Mouse (Mus musculus) intestine, embryonic 16.5 days (tissue): ENCODE data around the gene Gbx1. TPM values are rescaled to one million over a fixed set of nuclear protein-coding genes. Genes with fewer than 3 reads are reported as not detected.

Source experiments
- ATAC-seq: fragments of 200-750 bp; cut with Nextera tagmentation; 2 replicates; pipeline ENCODE4 v1.8.0; 2017; ENCODE audit warnings: moderate TSS enrichment, moderate library complexity
- H3K27ac ChIP-seq: fragments of 300-500 bp; sonication (generic); 2 replicates; pipeline ENCODE4 v1.5.1; 2014; ENCODE audit warnings: mild to moderate bottlenecking, low read length
- H3K27me3 ChIP-seq: fragments of 300-500 bp; sonication (generic); replicated peaks from 2 replicates; pipeline ENCODE4 v1.6.1; 2014; ENCODE audit warnings: low read length, control low read depth, mixed read lengths; ENCODE audit not compliant: control insufficient read depth, insufficient read depth
- H3K36me3 ChIP-seq: fragments of 300-500 bp; sonication (generic); 2 replicates; pipeline ENCODE4 v1.6.1; 2014; ENCODE audit warnings: low read length, control low read depth; ENCODE audit not compliant: control insufficient read depth, insufficient read depth
- H3K4me1 ChIP-seq: fragments of 300-500 bp; sonication (generic); 2 replicates; pipeline ENCODE4 v1.6.1; 2014; ENCODE audit warnings: low read length, control low read depth, mixed read lengths; ENCODE audit not compliant: control insufficient read depth, insufficient read depth
- H3K4me2 ChIP-seq: fragments of 300-500 bp; sonication (generic); 2 replicates; pipeline ENCODE4 v1.6.1; 2014; ENCODE audit warnings: low read depth, low read length, control low read depth
- H3K4me3 ChIP-seq: fragments of 300-500 bp; sonication (generic); 2 replicates; pipeline ENCODE4 v1.5.1; 2014; ENCODE audit warnings: mild to moderate bottlenecking, low read length
- H3K9ac ChIP-seq: fragments of 300-500 bp; sonication (generic); 2 replicates; pipeline ENCODE4 v1.6.1; 2014; ENCODE audit warnings: low read depth, low read length
- H3K9me3 ChIP-seq: fragments of 300-500 bp; sonication (generic); 2 replicates; pipeline ENCODE4 v1.6.1; 2016; ENCODE audit warnings: low read length, control low read depth; ENCODE audit not compliant: control insufficient read depth
- WGBS: fragments of 180-500 bp; shearing (Covaris S2); extraction: QIAGEN DNeasy Blood & Tissue Kit; methylation state at CpG from one replicate; pipeline ENCODE4 v1.1.7; 2014; 5-methylcytosine and 5-hydroxymethylcytosine counted together
- polyA plus RNA-seq: library from polyadenylated mRNA; unstranded; fragments of >200 nt; fragmentation: Nextera tagmentation; extraction: Ambion mirVana; gene quantifications from 2 replicates; pipeline ENCODE4 v1.2.1, GENCODE M21; 2015

The Gbx1 gene
- polyA plus RNA-seq, 1 experiment from 2014 or later = 0.04 TPM

DNA sequence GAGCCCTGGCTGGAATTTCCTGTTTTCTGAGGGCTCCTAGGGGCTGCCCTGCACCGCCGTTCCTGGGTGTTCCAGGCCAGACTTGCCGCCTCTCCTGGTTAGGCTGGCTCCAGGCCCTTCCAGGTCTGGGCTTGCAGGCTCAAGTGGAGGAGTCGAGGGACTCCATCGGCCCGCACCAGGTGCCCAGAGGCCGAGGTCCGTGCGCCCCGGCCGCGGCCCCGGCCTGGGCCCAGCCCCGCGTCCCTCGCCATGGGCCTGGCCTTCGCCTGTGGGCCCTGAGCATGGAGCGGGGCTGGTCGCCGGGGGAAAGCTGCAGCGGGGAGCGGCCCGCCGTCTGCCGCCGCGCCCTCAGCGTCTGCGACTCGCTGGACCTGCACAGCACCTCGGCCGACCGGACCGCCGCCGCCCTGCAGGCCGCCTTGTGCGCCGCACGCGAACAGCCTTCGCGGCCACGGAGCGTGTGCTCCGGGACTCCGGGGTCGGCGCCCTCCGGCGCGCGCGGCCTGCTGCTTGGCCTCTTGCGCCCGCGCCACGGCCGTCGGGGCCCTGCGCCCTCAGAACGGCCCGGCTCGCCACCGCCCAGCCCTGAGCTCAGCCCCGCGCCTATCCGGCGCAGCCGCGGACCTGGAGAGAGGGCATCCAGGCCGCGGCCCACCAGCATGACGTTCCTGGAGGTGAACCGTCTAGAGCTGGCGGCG lies 52.8 kb downstream of the Gbx1 start:
- Histone ChIP-seq H3K4me3 (peak overlapping the region; percentile 48), H3K4me1 (peaks cover 35% of the 10 kb centered on the region), H3K4me2 (peak overlapping the region; percentile 85), H3K9me3 (no peaks in the 10 kb centered on the region), H3K36me3 (0 out of 2 replicates have a peak, but pooled peaks cover 8% of the 10 kb centered on the region), H3K9ac (peak overlapping the region; percentile 66), H3K27ac (peak overlapping the region; percentile 47; the same call in 1 of the 2 replicates), H3K27me3 (peaks cover 6% of the 10 kb centered on the region; the same call in 1 of the 2 replicates)
- ATAC-seq = peak; percentile 47
- WGBS = 8% methylated on average over 62 of the region's 77 CpGs

DNA sequence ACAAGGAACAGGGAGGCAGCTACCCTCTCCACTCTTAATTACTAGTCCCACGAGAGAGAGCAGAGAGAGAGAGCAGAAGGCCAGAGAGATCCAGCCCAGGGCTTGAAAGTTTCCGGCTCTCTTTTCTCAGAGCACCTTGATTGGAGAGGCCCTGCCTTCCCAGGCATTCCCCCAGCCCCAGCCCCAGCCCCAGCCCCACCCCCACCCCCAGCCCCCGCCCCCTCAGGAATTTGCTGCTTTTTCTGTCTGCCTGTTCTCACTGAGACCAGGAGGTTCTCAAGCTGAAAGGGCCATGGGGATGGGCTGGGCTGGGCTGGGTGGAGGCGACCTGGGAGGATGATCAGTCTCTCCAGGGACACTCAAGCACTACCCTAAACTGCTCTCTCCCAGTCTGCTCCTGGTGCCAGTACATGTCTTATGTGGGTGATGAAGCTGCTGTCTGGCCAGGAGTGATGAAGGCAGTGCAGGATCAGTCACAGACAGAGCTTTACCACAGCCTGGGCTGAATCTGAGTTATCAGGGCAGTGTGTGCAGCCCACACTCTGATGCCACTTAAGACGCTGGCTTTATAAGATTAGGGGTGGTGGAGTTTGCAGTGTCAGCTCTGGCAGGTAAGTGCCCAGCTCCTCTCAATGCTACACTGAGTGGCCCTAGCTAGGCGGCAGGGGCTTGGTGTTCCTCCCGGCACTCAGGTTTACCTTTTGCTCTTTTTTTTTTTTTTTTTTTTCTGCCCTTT lies 54.0 kb downstream of the Gbx1 start:
- no peaks in the 10 kb centered on the region for H3K9me3 ChIP-seq
- H3K4me3 ChIP-seq = no peak overlapping the region
- 0 out of 2 replicates have a peak, but pooled peaks have one; percentile 4 for ATAC-seq
- WGBS = 45% methylated on average over 7 of the region's 7 CpGs
- H3K27ac ChIP-seq = no peak overlapping the region
- 0 out of 2 replicates have a peak, but pooled peaks cover 4% of the 10 kb centered on the region for H3K36me3 ChIP-seq
- H3K4me1 ChIP-seq = peaks cover 35% of the 10 kb centered on the region
- H3K27me3 ChIP-seq = peaks cover 6% of the 10 kb centered on the region; the same call in 1 of the 2 replicates
- no peak overlapping the region for H3K4me2 ChIP-seq
- no peak overlapping the region; the same call in 1 of the 2 replicates for H3K9ac ChIP-seq

DNA sequence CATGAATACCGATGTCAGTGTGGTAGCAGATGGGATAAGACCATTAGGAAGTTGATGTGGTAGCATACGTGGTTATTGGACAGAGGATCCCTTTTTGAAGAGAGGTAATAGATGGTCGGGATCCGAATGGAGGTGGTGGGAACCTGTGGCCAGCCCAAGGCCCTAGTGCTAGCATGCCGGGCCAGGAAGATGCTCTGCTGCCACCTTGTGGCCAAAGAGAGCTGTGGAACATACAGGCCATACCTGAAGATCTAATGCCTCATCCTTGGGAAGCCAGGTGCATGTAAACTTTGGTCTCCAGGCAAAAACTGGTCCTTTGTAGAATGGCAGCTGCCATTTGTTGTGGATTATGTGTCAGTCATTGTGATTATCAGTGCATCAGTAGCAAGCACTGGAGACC lies 56.4 kb downstream of the Gbx1 start:
- H3K27me3 ChIP-seq = peaks cover 6% of the 10 kb centered on the region; the same call in 1 of the 2 replicates
- H3K4me2 ChIP-seq = no peak overlapping the region
- H3K4me1 ChIP-seq = peaks cover 32% of the 10 kb centered on the region
- H3K36me3 ChIP-seq = 0 out of 2 replicates have a peak, but pooled peaks cover 2% of the 10 kb centered on the region
- H3K9me3 ChIP-seq = no peaks in the 10 kb centered on the region
- peak; percentile 42; the same call in 1 of the 2 replicates for ATAC-seq
- H3K9ac ChIP-seq = no peak overlapping the region
- no peak overlapping the region for H3K4me3 ChIP-seq
- WGBS = 11% methylated on average over 5 of the region's 5 CpGs
- H3K27ac ChIP-seq = no peak overlapping the region

DNA sequence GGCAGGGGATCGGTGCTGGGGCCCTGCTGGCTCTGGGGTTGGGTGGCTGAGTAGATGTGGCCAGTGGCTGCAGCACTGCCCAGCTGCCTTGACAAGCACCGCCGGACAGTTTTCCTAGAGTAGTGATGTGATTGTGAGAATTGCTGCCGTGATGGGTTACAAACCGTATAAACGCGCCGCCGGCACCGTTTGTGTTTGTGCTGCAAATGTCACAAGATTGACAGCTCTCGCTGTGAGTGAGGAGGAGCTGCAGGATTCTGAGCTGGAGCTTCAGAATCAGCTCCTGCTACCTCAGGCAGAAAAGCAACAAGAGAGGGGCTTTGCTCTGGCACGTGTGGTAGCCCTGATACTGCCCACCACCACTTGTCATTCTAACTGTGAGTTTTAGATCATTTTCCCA lies 60.2 kb downstream of the Gbx1 start:
- H3K4me1 ChIP-seq = 0 out of 2 replicates have a peak, but pooled peaks cover 3% of the 10 kb centered on the region
- H3K4me2 ChIP-seq = no peak overlapping the region
- H3K27me3 ChIP-seq = no peaks in the 10 kb centered on the region
- H3K9me3 ChIP-seq = no peaks in the 10 kb centered on the region
- no peaks in the 10 kb centered on the region for H3K36me3 ChIP-seq
- no peak overlapping the region for H3K9ac ChIP-seq
- 66% methylated on average over 12 of the region's 12 CpGs for WGBS
- no peak overlapping the region for H3K27ac ChIP-seq
- ATAC-seq = no peak
- no peak overlapping the region for H3K4me3 ChIP-seq

DNA sequence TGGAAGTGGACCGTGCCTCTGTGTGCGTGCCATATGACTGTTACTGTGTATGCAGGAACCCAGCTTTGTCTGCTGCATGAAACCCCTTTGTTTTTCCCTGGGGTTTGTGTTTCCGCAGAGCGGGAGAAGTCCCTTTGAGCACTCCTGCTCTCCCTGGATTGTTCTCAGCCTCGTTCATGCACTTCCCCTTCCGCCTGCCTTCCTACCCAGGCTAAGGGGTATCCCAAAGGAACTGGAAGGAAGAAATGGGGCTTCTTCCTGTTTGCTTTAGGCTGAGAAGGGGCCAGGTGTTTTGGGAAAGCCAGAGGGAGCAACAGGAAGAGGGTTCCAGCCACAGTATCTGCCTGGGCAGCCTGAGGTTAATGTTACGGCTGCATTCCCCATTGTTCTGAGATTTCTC lies 71.4 kb downstream of the Gbx1 start:
- H3K4me2 ChIP-seq = peak overlapping the region; percentile 7; the same call in 1 of the 2 replicates
- no peaks in the 10 kb centered on the region for H3K36me3 ChIP-seq
- no peaks in the 10 kb centered on the region for H3K9me3 ChIP-seq
- no peak for ATAC-seq
- 67% methylated on average over 7 of the region's 7 CpGs for WGBS
- no peaks in the 10 kb centered on the region for H3K27me3 ChIP-seq
- peak overlapping the region; percentile 50; the same call in 1 of the 2 replicates for H3K27ac ChIP-seq
- 0 out of 2 replicates have a peak overlapping the region, but pooled peaks have one; percentile 24 for H3K9ac ChIP-seq
- no peak overlapping the region for H3K4me3 ChIP-seq
- peaks cover 40% of the 10 kb centered on the region for H3K4me1 ChIP-seq

DNA sequence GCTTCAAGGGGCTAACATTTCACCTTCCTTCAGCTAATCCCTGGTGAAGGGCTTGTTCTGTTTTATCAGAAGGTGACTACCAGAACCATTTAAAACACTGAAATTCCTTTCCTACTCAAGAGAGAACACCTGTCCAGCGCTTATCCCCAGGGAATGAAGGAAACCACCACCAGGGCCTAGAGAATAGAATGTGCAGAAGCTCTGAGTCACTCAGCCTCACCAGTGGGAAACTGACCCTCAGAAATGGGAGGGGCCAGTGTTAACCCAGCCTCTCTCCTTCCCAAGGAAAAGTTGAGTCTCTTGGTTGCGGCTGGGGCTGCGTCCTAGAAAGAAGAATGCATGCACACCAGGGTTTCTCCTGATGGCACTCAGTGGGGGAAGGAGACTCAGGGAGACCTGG lies 71.9 kb downstream of the Gbx1 start:
- Histone ChIP-seq H3K4me1 (peaks cover 40% of the 10 kb centered on the region), H3K4me2 (peak overlapping the region; percentile 7; the same call in 1 of the 2 replicates), H3K27ac (peak overlapping the region; percentile 50; the same call in 1 of the 2 replicates), H3K36me3 (no peaks in the 10 kb centered on the region), H3K27me3 (no peaks in the 10 kb centered on the region), H3K9me3 (no peaks in the 10 kb centered on the region), H3K9ac (0 out of 2 replicates have a peak overlapping the region, but pooled peaks have one; percentile 24), H3K4me3 (no peak overlapping the region)
- ATAC-seq = no peak
- WGBS = 69% methylated on average over 3 of the region's 3 CpGs

DNA sequence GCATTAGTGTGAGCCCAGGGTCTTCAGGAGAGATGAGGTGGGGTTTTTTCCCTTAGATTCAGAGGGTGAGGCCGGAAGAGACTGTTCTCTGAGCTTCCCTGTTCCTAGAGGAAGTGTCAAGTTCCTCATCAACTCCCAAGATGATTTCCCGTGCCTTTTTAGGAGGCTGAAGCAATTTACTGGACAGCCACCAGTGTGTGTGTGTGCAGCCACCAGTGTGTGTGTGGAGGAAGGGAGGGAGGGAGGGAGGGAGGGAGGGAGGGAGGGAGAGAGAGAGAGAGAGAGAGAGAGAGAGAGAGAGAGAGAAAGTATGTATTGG lies 73.1 kb downstream of the Gbx1 start:
- Histone ChIP-seq H3K9me3 (no peaks in the 10 kb centered on the region), H3K36me3 (no peaks in the 10 kb centered on the region), H3K4me2 (peak overlapping the region; percentile 96), H3K9ac (no peak overlapping the region), H3K4me1 (peaks cover 40% of the 10 kb centered on the region), H3K27ac (no peak overlapping the region), H3K4me3 (no peak overlapping the region), H3K27me3 (no peaks in the 10 kb centered on the region)
- 14% methylated on average over 2 of the region's 2 CpGs for WGBS
- ATAC-seq = no peak

DNA sequence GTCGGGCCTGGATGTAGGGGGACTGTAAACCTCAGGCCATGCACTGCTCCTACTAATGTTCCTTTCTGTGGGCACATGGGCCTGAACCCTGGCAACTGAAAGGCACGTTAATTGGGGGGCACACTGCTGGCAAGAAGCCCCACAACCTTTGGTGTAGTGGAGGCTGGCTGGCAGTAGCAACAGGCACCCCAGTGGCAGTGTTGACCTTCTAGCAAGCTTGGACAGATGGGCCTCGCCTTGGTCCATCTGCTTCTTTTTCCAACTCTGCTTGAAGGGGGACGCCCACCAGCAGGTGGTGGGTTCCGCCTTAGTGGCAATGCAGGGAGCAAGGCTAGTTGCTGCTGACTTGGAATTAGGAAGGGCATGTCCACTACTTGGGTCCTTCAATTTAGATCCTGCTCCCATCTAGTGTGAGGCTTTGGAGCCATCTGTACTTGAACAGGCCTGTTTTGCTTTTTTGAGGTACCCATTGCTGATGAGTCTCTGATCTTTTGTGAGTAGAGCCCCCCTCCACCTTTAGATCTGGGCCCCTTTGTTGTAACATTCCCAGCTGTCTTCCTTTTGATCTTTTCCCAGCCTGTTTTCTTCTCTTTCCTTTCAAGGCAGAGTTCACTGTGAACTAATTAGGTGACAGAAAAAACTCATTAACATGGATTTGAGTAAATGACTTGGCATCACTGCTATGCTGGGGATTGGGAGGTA lies 73.6 kb downstream of the Gbx1 start:
- no peaks in the 10 kb centered on the region for H3K36me3 ChIP-seq
- H3K27ac ChIP-seq = peak overlapping the region; percentile 51
- H3K27me3 ChIP-seq = no peaks in the 10 kb centered on the region
- ATAC-seq = no peak
- peak overlapping the region; percentile 93 for H3K4me3 ChIP-seq
- H3K9ac ChIP-seq = peak overlapping the region; percentile 90
- H3K9me3 ChIP-seq = no peaks in the 10 kb centered on the region
- peak overlapping the region; percentile 96 for H3K4me2 ChIP-seq
- H3K4me1 ChIP-seq = peaks cover 40% of the 10 kb centered on the region
- 18% methylated on average over 5 of the region's 5 CpGs for WGBS
